Comparison of ENCODE assay signal across 8 mouse cellular contexts in the genomic region with DNA sequence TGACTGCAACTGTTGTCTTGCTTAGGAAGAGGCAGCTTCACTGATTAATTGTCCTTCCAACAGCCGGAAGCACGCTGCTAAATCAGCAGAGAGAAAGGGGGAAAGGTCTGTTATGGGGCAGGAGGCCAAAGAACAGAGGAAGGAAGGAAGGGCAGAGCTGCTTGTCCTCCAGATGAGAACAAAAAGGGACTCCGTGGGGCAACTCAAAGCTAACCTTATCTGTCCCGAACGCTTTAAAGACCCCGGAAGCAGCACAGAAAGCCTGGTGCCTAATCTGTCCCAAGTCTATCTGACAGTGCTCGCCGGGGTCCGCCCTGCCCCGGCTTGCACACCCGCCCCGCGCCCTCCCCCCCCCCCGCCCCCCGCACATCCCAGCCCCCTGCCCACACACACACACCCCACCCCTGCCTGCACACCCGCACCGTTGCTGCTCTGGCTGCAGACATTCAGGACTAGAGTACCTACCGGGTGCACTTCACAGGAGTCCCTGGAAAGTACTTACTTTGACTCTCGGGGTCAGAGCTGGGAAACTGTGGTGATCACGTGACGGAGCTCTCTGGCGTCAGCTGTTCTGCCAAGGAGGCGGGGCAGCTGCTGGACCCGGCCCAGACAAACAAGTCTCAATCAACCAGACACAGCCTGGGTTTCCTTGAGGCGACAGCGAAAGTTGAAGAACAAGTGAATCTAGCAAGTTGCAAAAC. TPM values are rescaled to one million over a fixed set of nuclear protein-coding genes. Genes with fewer than 3 reads are reported as not detected.
DNase-seq lines count a peak whose midpoint lies in the region; ATAC-seq lines count a peak whose summit lies in the region.

Tcn2 (minus strand) TSS at position 649 of the 701 bp plus-strand sequence.

- H3K27ac ChIP-seq in hindbrain, embryonic 13.5 days = no peak within 1 kb of the TSS

- H3K36me3 ChIP-seq in hindbrain, embryonic 13.5 days = peaks cover 3% of the 10 kb centered on the region

- peak; percentile 76 for DNase-seq in MEL-GATA-1-ER (ENCODE audit: extremely low read depth, low read depth)
- DNase-seq in cerebellum, adult 9-10 months = peak; percentile 33
- peak; percentile 48 to 52 for DNase-seq in frontal cortex, postnatal 14 days (ENCODE audit: low spot score in 2 of 2)
- DNase-seq in layer of hippocampus, postnatal 25 days (ENCODE audit: extremely low spot score in 1 of 2, low spot score in 1 of 2) = peak in 1 of 2 experiments; percentile 59
- DNase-seq in lung, postnatal 25 days (ENCODE audit: low spot score) = peak; percentile 94
- peak; percentile 56 for DNase-seq in retina, adult 2 months (ENCODE audit: low read depth, low spot score)
- peak; percentile 63 for DNase-seq in urinary bladder, adult 2 months (ENCODE audit: low spot score)

- no peaks in the 10 kb centered on the region for H3K27me3 ChIP-seq in hindbrain, embryonic 13.5 days

- peak within 1 kb of the TSS; percentile 64 for H3K9ac ChIP-seq in hindbrain, embryonic 13.5 days

- H3K9me3 ChIP-seq in hindbrain, embryonic 13.5 days = no peaks in the 10 kb centered on the region

- H3K4me3 ChIP-seq in hindbrain, embryonic 13.5 days = peak within 1 kb of the TSS; percentile 50

- peak within 1 kb of the TSS; percentile 76 for H3K4me2 ChIP-seq in hindbrain, embryonic 13.5 days

- WGBS in hindbrain, embryonic 13.5 days = under 1% methylated on average over 20 of the region's 26 CpGs

- peaks cover 17% of the 10 kb centered on the region for H3K4me1 ChIP-seq in hindbrain, embryonic 13.5 days (replicated peaks)

- ATAC-seq in hindbrain, embryonic 13.5 days (ENCODE audit: low FRiP score) = peak; percentile 86

RNA-seq across cellular contexts. Expression of gene Tcn2, which starts in this region (rescaled TPM):
- 28.4 and 28.5 TPM in 2 replicates for polyA plus RNA-seq in hindbrain, embryonic 13.5 days (2015; fragmentation: Nextera tagmentation; extraction: Ambion mirVana)
- total RNA-seq in layer of hippocampus, postnatal 25 days (2021) = 10 to 100 TPM; 19.0 to 19.2 TPM
- 101 and 110 TPM in 2 replicates for polyA plus RNA-seq in urinary bladder, adult 2 months (2012; rRNA removed)
